Mouse (Mus musculus) urinary bladder, postnatal 10 days (tissue): ENCODE results near the gene Pds5a.

Experiments used
- DNase-seq: peaks from one replicate; pipeline ENCODE4 v3.0.0; 2022; ENCODE audit warnings: low spot score

The Pds5a gene

DNA sequence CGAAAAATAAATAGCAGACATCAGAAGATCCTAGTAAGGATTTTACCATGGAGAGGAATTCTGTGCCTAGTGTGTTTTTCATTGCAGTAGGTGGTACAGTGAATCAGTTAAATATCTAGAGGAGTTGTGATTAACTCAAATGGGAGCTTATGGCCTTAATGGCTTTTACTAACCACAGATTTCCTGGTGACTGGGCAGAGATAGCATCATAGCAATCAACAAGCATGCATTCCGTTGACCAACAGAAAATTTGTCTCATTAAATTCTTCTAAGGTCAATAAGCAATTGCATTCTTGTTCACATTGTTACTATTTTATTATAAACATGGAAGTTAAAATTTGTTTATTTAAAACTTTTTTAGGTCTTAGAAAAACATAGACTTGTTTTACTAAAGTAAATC, 132.6 kb downstream of the Pds5a start:
- DNase-seq, result no peak

DNA sequence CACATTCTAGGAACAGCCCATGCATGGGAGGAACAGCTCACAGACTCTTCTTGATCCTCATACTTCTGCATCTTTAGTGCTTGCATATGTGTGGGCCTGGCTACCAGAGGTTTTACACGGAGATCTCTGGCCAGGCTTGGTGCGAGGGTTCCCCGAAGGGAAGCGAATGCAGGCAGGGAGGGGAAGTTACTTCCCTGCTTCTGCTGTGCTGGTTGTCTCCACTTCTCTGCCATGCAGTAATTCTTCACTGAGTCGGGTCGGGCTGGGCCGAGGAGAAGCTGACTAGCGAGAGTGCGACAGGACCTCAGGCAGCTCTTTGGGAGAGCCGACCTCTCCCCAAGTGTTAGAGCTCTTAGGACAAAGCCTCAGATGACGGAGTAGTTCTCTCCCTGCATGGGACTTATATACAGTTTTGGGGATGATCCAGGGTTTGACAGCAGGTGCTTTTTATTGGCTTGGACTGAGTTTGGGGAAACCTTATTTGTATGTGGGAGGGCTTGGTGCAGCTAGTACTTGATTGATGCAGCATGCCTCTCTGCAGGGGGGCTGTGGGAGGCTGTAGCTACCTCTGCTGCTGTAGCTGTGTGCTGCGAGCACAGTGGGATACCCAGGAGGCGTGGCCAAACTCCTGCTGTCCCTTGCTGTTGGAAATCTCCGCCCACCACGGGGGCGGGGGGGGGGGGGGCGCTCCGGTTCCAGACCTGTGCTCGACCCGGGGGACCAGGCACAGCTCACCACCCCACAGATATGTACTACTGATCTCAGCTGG, 136.8 kb downstream of the Pds5a start:
- DNase-seq, result no peak

DNA sequence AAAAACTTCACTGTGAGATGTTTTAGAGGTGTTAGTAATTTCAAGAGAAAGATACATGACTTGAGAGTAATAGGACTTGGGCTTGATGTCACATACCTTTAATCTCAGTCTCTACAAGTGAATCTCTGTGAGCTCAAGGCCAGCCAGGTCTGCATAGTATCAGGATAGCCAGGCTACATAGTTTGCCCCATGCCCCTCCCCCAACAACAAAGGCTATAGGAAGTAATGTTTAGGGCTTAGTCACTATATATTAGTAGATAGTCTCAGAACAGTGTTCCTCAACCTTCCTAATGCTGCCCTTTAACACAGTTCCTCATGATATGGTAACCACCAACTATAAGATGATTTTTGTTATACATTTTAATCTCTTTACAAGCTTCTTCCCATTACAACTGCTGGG, 141.0 kb downstream of the Pds5a start:
- no peak for DNase-seq
